Mouse (Mus musculus): ENCODE measurements around the gene Emc6. TPM values are rescaled to one million over a fixed set of nuclear protein-coding genes. Genes with fewer than 3 reads are reported as not detected.

Gene Emc6
- polyA plus RNA-seq, 1 experiment from 2014 or later = 123 TPM

GRCm38 (mm10) chr11:73194444-73194843, 17.6 kb upstream of the Emc6 start:
- Histone ChIP-seq H3K4me3 (ENCODE audit: low read depth, low read length) (no peak overlapping the region), H3K36me3 (ENCODE audit: control insufficient read depth, insufficient read depth, low read length) (peaks cover 25% of the 10 kb centered on the region), H3K9me3 (ENCODE audit: control insufficient read depth, low read length) (no peaks in the 10 kb centered on the region), H3K27me3 (replicated peaks; ENCODE audit: control insufficient read depth, insufficient read depth, low read length) (no peaks in the 10 kb centered on the region), H3K4me2 (ENCODE audit: low read length) (no peak overlapping the region), H3K9ac (ENCODE audit: low read length) (no peak overlapping the region), H3K27ac (ENCODE audit: low read depth) (no peak overlapping the region), H3K4me1 (replicated peaks; ENCODE audit: control insufficient read depth, insufficient read depth, low read length) (peaks cover 6% of the 10 kb centered on the region; the same call in 1 of the 2 replicates)
- ATAC-seq (replicated peaks; ENCODE audit: low FRiP score, low TSS enrichment, low read depth) = no peak
- no peak for DNase-seq (ENCODE audit: low spot score)
- 72% methylated on average over 2 of the region's 2 CpGs for WGBS

GRCm38 (mm10) chr11:73193047-73193446, 16.2 kb upstream of the Emc6 start:
- ATAC-seq (replicated peaks; ENCODE audit: low FRiP score, low TSS enrichment, low read depth) = no peak
- Histone ChIP-seq H3K36me3 (ENCODE audit: control insufficient read depth, insufficient read depth, low read length) (peaks cover 25% of the 10 kb centered on the region), H3K27ac (ENCODE audit: low read depth) (no peak overlapping the region), H3K4me3 (ENCODE audit: low read depth, low read length) (no peak overlapping the region), H3K4me1 (replicated peaks; ENCODE audit: control insufficient read depth, insufficient read depth, low read length) (peaks cover under 1% of the 10 kb centered on the region; the same call in 1 of the 2 replicates), H3K9me3 (ENCODE audit: control insufficient read depth, low read length) (no peaks in the 10 kb centered on the region), H3K27me3 (replicated peaks; ENCODE audit: control insufficient read depth, insufficient read depth, low read length) (no peaks in the 10 kb centered on the region), H3K4me2 (ENCODE audit: low read length) (no peak overlapping the region), H3K9ac (ENCODE audit: low read length) (no peak overlapping the region)
- no peak for DNase-seq (ENCODE audit: low spot score)
- 73% methylated on average over 6 of the region's 6 CpGs for WGBS

- Histone ChIP-seq H3K36me3 (ENCODE audit: control insufficient read depth, insufficient read depth, low read length) (peaks cover 68% of the 10 kb centered on the region), H3K4me3 (ENCODE audit: low read depth, low read length) (no peak overlapping the region), H3K9me3 (ENCODE audit: control insufficient read depth, low read length) (no peaks in the 10 kb centered on the region), H3K4me1 (replicated peaks; ENCODE audit: control insufficient read depth, insufficient read depth, low read length) (no peaks in the 10 kb centered on the region), H3K9ac (ENCODE audit: low read length) (no peak overlapping the region), H3K27me3 (replicated peaks; ENCODE audit: control insufficient read depth, insufficient read depth, low read length) (no peaks in the 10 kb centered on the region), H3K27ac (ENCODE audit: low read depth) (no peak overlapping the region), H3K4me2 (ENCODE audit: low read length) (no peak overlapping the region)
- WGBS = 84% methylated on average over 6 of the region's 6 CpGs
- no peak for ATAC-seq (replicated peaks; ENCODE audit: low FRiP score, low TSS enrichment, low read depth)
- DNase-seq (ENCODE audit: low spot score) = no peak
Measured at GRCm38 (mm10) chr11:73187231-73187630, 10.4 kb upstream of the Emc6 start.

GRCm38 (mm10) chr11:73185872-73186615, 9.2 kb upstream of the Emc6 start:
- H3K27ac ChIP-seq (ENCODE audit: low read depth) = no peak overlapping the region
- H3K36me3 ChIP-seq (ENCODE audit: control insufficient read depth, insufficient read depth, low read length) = peaks cover 63% of the 10 kb centered on the region
- H3K9me3 ChIP-seq (ENCODE audit: control insufficient read depth, low read length) = no peaks in the 10 kb centered on the region
- no peak overlapping the region for H3K9ac ChIP-seq (ENCODE audit: low read length)
- H3K4me1 ChIP-seq (replicated peaks; ENCODE audit: control insufficient read depth, insufficient read depth, low read length) = no peaks in the 10 kb centered on the region
- WGBS = 92% methylated on average over 10 of the region's 10 CpGs
- no peaks in the 10 kb centered on the region for H3K27me3 ChIP-seq (replicated peaks; ENCODE audit: control insufficient read depth, insufficient read depth, low read length)
- no peak for ATAC-seq (replicated peaks; ENCODE audit: low FRiP score, low TSS enrichment, low read depth)
- no peak overlapping the region for H3K4me3 ChIP-seq (ENCODE audit: low read depth, low read length)
- no peak for DNase-seq (ENCODE audit: low spot score)
- H3K4me2 ChIP-seq (ENCODE audit: low read length) = no peak overlapping the region

- Histone ChIP-seq H3K4me3 (ENCODE audit: low read depth, low read length) (peak overlapping the region; percentile 91), H3K9ac (ENCODE audit: low read length) (peak overlapping the region; percentile 85), H3K4me1 (replicated peaks; ENCODE audit: control insufficient read depth, insufficient read depth, low read length) (peaks cover 22% of the 10 kb centered on the region; the same call in 1 of the 2 replicates), H3K27ac (ENCODE audit: low read depth) (peak overlapping the region; percentile 97), H3K9me3 (ENCODE audit: control insufficient read depth, low read length) (no peaks in the 10 kb centered on the region), H3K36me3 (ENCODE audit: control insufficient read depth, insufficient read depth, low read length) (peaks cover 35% of the 10 kb centered on the region), H3K4me2 (ENCODE audit: low read length) (peak overlapping the region; percentile 82), H3K27me3 (replicated peaks; ENCODE audit: control insufficient read depth, insufficient read depth, low read length) (no peaks in the 10 kb centered on the region)
- no peak for ATAC-seq (replicated peaks; ENCODE audit: low FRiP score, low TSS enrichment, low read depth)
- no peak for DNase-seq (ENCODE audit: low spot score)
- 3% methylated on average over 2 of the region's 2 CpGs for WGBS
Measured at GRCm38 (mm10) chr11:73177895-73178294, 1.1 kb upstream of the Emc6 start.

- WGBS = under 1% methylated on average over 28 of the region's 28 CpGs
- H3K9ac ChIP-seq (ENCODE audit: low read length) = peak overlapping the region; percentile 85
Measured at GRCm38 (mm10) chr11:73177509-73177875, 655 bp upstream of the Emc6 start.

GRCm38 (mm10) chr11:73176186-73176585, 651 bp downstream of the Emc6 start:
- 1% methylated on average over 15 of the region's 15 CpGs for WGBS
- DNase-seq (ENCODE audit: low spot score) (no peak), ATAC-seq (replicated peaks; ENCODE audit: low FRiP score, low TSS enrichment, low read depth) (no peak)

More at GRCm38 (mm10) chr11:73177509-73177875, 655 bp upstream of the Emc6 start:
- Histone ChIP-seq H3K4me3 (ENCODE audit: low read depth, low read length) (peak overlapping the region; percentile 91), H3K27ac (ENCODE audit: low read depth) (peak overlapping the region; percentile 97), H3K36me3 (ENCODE audit: control insufficient read depth, insufficient read depth, low read length) (peaks cover 31% of the 10 kb centered on the region), H3K27me3 (replicated peaks; ENCODE audit: control insufficient read depth, insufficient read depth, low read length) (no peaks in the 10 kb centered on the region), H3K9me3 (ENCODE audit: control insufficient read depth, low read length) (no peaks in the 10 kb centered on the region), H3K4me2 (ENCODE audit: low read length) (peak overlapping the region; percentile 82), H3K4me1 (replicated peaks; ENCODE audit: control insufficient read depth, insufficient read depth, low read length) (peaks cover 22% of the 10 kb centered on the region; the same call in 1 of the 2 replicates)
- DNase-seq (ENCODE audit: low spot score) (no peak), ATAC-seq (replicated peaks; ENCODE audit: low FRiP score, low TSS enrichment, low read depth) (peak; percentile 85)

GRCm38 (mm10) chr11:73175612-73176011, 1.2 kb downstream of the Emc6 start:
- Histone ChIP-seq H3K4me1 (replicated peaks; ENCODE audit: control insufficient read depth, insufficient read depth, low read length) (peaks cover 30% of the 10 kb centered on the region), H3K9ac (ENCODE audit: low read length) (peak overlapping the region; percentile 88), H3K4me2 (ENCODE audit: low read length) (peak overlapping the region; percentile 93), H3K36me3 (ENCODE audit: control insufficient read depth, insufficient read depth, low read length) (peaks cover 27% of the 10 kb centered on the region), H3K9me3 (ENCODE audit: control insufficient read depth, low read length) (no peaks in the 10 kb centered on the region), H3K27me3 (replicated peaks; ENCODE audit: control insufficient read depth, insufficient read depth, low read length) (no peaks in the 10 kb centered on the region), H3K27ac (ENCODE audit: low read depth) (peak overlapping the region; percentile 97), H3K4me3 (ENCODE audit: low read depth, low read length) (peak overlapping the region; percentile 91)
- DNase-seq (ENCODE audit: low spot score) (no peak), ATAC-seq (replicated peaks; ENCODE audit: low FRiP score, low TSS enrichment, low read depth) (no peak; the same call in 1 of the 2 replicates)
- 35% methylated on average over 8 of the region's 8 CpGs for WGBS

More at GRCm38 (mm10) chr11:73176186-73176585, 651 bp downstream of the Emc6 start:
- H3K4me3 ChIP-seq (ENCODE audit: low read depth, low read length) = peak overlapping the region; percentile 91
- peaks cover 26% of the 10 kb centered on the region for H3K36me3 ChIP-seq (ENCODE audit: control insufficient read depth, insufficient read depth, low read length)
- peak overlapping the region; percentile 88 for H3K9ac ChIP-seq (ENCODE audit: low read length)
- peak overlapping the region; percentile 97 for H3K27ac ChIP-seq (ENCODE audit: low read depth)
- peaks cover 30% of the 10 kb centered on the region for H3K4me1 ChIP-seq (replicated peaks; ENCODE audit: control insufficient read depth, insufficient read depth, low read length)
- H3K4me2 ChIP-seq (ENCODE audit: low read length) = peak overlapping the region; percentile 93
- H3K27me3 ChIP-seq (replicated peaks; ENCODE audit: control insufficient read depth, insufficient read depth, low read length) = no peaks in the 10 kb centered on the region
- H3K9me3 ChIP-seq (ENCODE audit: control insufficient read depth, low read length) = no peaks in the 10 kb centered on the region

GRCm38 (mm10) chr11:73172186-73172585, 4.7 kb downstream of the Emc6 start:
- Histone ChIP-seq H3K27ac (ENCODE audit: low read depth) (no peak overlapping the region), H3K9ac (ENCODE audit: low read length) (no peak overlapping the region), H3K4me1 (replicated peaks; ENCODE audit: control insufficient read depth, insufficient read depth, low read length) (peaks cover 20% of the 10 kb centered on the region), H3K36me3 (ENCODE audit: control insufficient read depth, insufficient read depth, low read length) (peaks cover 22% of the 10 kb centered on the region), H3K4me2 (ENCODE audit: low read length) (no peak overlapping the region), H3K4me3 (ENCODE audit: low read depth, low read length) (no peak overlapping the region), H3K27me3 (replicated peaks; ENCODE audit: control insufficient read depth, insufficient read depth, low read length) (no peaks in the 10 kb centered on the region), H3K9me3 (ENCODE audit: control insufficient read depth, low read length) (no peaks in the 10 kb centered on the region)
- WGBS = 46% methylated on average over 5 of the region's 5 CpGs
- ATAC-seq (replicated peaks; ENCODE audit: low FRiP score, low TSS enrichment, low read depth) (no peak), DNase-seq (ENCODE audit: low spot score) (no peak)
